Mouse (Mus musculus): Measurements from ENCODE around the gene Xlr3c. TPM values are rescaled to one million over a fixed set of nuclear protein-coding genes. Genes with fewer than 3 reads are reported as not detected.
"Not testable (repeated sequence)": the region's sequence is repeated elsewhere in the genome, so short reads cannot be mapped to it uniquely, and the experiment has no call there.

Xlr3c gene
- not detected in 2 replicates for polyA plus RNA-seq (2015; fragmentation: Nextera tagmentation; extraction: Ambion mirVana)

DNA sequence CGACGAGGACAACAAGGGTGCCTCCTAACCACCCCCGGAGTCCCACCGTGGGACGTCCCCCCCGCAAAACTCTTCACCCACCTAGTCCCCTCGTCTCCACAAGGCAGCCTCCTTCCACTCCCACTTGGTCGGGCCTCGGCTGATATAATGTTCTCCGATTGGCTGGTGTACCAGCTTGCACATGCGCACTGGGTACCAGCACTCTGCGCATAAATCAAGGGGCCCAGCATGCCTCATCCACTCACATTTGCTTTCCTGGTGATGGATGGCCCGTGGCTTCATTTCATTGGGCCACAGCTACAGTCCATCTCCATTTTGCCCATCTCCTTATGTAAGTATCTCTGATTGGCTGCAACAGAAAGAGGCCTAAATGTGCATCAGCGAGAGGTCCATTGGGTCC lies at the start of gene Xlr3c:
Gene Xlr3c (minus strand): TSS at position 121 of the 400 bp plus-strand sequence.
- H3K9ac ChIP-seq (replicated peaks); H3K4me3 ChIP-seq; H3K9me3 ChIP-seq; ATAC-seq (replicated peaks); H3K36me3 ChIP-seq; H3K27me3 ChIP-seq; H3K4me1 ChIP-seq; H3K4me2 ChIP-seq (replicated peaks); H3K27ac ChIP-seq (replicated peaks): not testable (repeated sequence)
- WGBS, result 91% methylated on average over 14 of the region's 14 CpGs

DNA sequence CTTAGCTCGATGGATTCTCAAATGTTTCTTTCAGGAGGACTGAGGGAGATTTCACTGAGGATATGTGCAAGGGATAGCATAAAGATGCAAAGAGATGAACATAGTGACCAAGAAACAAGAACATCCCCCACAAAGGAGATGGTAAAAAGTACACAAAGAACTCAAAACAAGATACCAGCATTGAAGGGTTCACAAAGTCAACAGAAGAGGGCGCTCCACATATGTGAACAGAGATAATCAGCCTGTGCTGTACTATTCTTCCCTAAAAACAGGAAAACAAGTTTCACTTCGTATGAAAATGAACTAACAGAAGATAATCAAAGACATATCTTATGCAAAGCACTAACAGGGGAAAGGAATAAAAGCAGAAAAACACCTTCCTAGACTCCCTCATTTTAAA lies 47.3 kb upstream of the Xlr3c start:
- H3K4me1 ChIP-seq, result no peaks in the 10 kb centered on the region
- H3K9ac ChIP-seq (replicated peaks), result no peak overlapping the region
- H3K27ac ChIP-seq (replicated peaks), result no peak overlapping the region
- no peak for ATAC-seq (replicated peaks)
- no peak overlapping the region for H3K4me3 ChIP-seq
- H3K27me3 ChIP-seq, result no peaks in the 10 kb centered on the region
- no peak overlapping the region for H3K4me2 ChIP-seq (replicated peaks)
- 47% methylated on average over 3 of the region's 3 CpGs for WGBS
- H3K36me3 ChIP-seq, result no peaks in the 10 kb centered on the region
- H3K9me3 ChIP-seq, result no peaks in the 10 kb centered on the region

DNA sequence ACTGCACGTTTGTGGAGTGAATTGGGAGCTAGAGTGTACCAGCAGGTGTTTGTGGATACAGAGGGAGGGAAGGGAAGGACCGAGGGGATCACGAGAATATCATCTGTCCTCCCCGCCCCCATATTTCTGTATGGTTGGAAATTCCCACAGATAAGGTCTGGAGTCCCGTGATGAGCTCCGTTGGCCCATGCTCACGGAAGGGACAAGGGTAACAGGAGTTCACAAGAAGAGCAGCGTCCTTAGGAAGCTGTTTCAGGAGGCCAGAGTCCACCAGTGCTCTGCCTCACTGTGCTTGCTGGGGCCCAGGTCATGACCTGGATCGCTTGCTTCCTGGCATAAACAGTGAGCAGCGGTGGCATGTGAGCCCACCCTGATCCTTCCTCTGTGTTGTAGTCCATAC lies 30.6 kb upstream of the Xlr3c start:
- H3K4me3 ChIP-seq; H3K4me2 ChIP-seq (replicated peaks); H3K9ac ChIP-seq (replicated peaks); H3K27me3 ChIP-seq; H3K27ac ChIP-seq (replicated peaks); H3K9me3 ChIP-seq; ATAC-seq (replicated peaks); H3K36me3 ChIP-seq; H3K4me1 ChIP-seq: not testable (repeated sequence)
- WGBS, result 81% methylated on average over 9 of the region's 10 CpGs

DNA sequence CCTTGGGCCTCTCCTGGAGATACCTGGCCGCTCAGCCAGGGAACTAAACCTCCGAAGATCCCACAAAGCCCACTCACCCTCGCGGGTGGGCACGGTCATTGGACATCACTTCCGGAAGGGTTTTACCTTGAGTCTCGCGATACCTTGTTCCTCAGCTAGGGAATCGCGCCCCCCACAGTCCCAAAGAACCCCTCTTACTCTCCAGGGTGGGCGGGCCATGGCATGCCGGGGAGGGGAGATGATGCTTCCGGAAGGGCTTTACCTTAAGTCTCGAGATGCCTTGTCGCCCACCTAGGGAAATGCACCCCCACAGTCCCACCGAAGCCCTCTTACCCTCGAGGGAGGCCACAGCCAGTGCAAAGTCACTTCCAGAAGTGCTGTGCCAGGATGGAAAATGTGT lies 27.7 kb upstream of the Xlr3c start, which contains the start of the genes Xlr5a and Xlr5c:
Gene Xlr5a (minus strand): TSS at position 101 of the 400 bp plus-strand sequence.
Gene Xlr5c (minus strand): TSS at position 101 of the 400 bp plus-strand sequence.
- 93% methylated on average over 15 of the region's 17 CpGs for WGBS
- H3K9me3 ChIP-seq; H3K4me3 ChIP-seq; H3K36me3 ChIP-seq; H3K9ac ChIP-seq (replicated peaks); H3K4me2 ChIP-seq (replicated peaks); ATAC-seq (replicated peaks); H3K27ac ChIP-seq (replicated peaks); H3K4me1 ChIP-seq; H3K27me3 ChIP-seq: not testable (repeated sequence)

DNA sequence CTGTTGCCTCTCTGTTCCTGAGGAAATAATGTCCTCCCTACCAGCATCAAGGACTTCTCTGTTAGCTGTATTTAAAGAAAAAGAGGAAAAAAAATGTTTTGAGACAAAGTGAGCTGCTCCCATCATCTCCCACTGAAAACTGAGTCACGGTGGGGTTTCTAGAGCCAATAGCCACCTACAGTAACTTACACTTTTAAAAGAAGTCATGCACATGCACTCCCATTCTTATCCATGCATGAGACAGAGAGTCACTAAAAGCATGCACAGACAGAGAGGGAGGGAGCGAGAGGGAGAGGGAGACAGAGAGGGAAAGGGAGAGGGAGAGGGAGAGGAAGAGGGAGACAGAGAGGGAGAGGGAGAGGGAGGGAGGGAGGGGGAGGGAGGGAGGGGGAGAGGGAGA lies 2.8 kb downstream of the Xlr3c start:
- H3K36me3 ChIP-seq; ATAC-seq (replicated peaks); H3K27ac ChIP-seq (replicated peaks); H3K9ac ChIP-seq (replicated peaks); H3K4me1 ChIP-seq; H3K27me3 ChIP-seq; H3K4me3 ChIP-seq; H3K4me2 ChIP-seq (replicated peaks); H3K9me3 ChIP-seq: not testable (repeated sequence)
- WGBS, result 88% methylated on average over 1 of the region's 2 CpGs

DNA sequence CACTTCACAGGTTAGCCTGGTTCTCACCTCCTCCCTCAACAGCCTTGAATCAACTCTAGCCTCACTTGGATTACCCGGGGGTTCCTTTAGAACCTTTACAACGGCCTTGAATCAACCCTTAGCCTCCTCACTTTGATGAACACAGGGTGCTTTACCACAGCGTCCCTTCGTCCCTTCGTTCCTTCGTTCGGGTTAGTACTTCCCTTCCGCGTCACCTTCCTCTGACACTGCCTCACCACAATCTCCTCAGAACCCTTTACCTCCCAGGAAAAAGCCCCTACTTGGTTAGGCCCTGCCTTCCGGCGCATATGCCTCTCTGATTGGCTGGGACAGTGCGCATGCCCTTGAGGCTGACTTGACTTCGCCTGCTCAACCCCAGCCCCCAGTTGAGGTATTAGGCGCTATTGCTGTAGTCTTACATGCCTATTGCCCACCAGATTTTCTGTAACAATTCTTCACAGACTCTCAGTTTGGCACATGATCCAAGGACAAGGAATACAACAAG lies 22.3 kb downstream of the Xlr3c start, which contains the start of gene Xlr4c:
Gene Xlr4c (minus strand): TSS at position 310 of the 505 bp plus-strand sequence.
- H3K4me2 ChIP-seq (replicated peaks); H3K4me1 ChIP-seq; H3K9me3 ChIP-seq; ATAC-seq (replicated peaks); H3K27ac ChIP-seq (replicated peaks); H3K36me3 ChIP-seq; H3K9ac ChIP-seq (replicated peaks); H3K4me3 ChIP-seq; H3K27me3 ChIP-seq: not testable (repeated sequence)
- WGBS, result 91% methylated on average over 14 of the region's 14 CpGs

DNA sequence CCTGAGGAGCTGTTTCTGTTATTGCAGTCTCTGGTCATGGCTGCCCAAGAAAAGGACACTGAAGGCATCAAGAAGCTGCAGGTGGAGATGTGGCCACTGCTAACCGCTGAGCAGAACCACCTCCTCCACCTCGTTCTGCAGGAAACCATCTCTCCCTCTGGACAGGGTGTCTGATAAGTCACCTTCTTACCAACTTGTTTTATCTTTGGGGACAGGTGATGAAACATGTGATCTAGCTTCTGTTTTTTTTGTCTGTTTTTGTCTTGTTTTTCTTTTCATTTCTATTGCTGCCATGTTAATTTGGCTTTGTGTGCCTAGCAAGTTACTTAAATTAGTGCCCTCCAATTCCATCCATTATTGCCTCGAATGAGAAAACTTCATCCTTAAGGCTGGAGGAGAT lies 35.9 kb downstream of the Xlr3c start:
- H3K4me2 ChIP-seq (replicated peaks), result peak overlapping the region; percentile 65
- peak overlapping the region; percentile 67 for H3K4me3 ChIP-seq
- H3K4me1 ChIP-seq, result no peaks in the 10 kb centered on the region
- 27% methylated on average over 3 of the region's 3 CpGs for WGBS
- H3K36me3 ChIP-seq, result no peaks in the 10 kb centered on the region
- no peaks in the 10 kb centered on the region for H3K27me3 ChIP-seq
- peak overlapping the region; percentile 75 for H3K9ac ChIP-seq (replicated peaks)
- H3K27ac ChIP-seq (replicated peaks), result peak overlapping the region; percentile 97
- no peaks in the 10 kb centered on the region for H3K9me3 ChIP-seq
- no peak for ATAC-seq (replicated peaks)

DNA sequence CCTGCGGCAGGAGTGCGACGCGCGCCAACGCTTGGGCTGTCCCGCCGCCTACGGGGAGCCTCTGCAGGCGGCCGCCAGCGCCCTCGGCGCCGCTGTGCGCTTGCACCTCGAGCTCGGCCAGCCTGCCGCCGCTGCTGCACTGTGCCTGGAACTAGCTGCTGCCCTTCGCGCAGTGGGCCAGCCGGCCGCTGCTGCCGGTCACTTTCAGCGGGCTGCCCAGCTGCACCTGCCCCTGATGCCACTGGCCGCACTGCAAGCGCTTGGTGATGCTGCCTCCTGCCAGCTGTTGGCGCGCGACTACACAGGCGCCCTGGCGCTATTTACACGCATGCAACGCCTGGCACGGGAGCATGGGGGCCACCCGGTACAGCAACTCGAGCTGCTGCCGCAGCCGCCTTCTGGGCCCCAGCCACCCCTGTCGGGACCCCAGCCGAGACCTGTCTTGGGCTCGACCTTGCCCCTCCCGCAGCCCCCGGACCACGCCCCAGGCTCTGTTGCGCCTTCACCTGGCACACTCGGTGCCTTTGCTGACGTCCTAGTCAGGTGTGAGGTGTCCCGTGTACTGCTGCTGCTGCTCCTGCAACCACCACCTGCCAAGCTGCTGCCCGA lies 36.5 kb downstream of the Xlr3c start:
- Histone ChIP-seq H3K36me3 (no peaks in the 10 kb centered on the region), H3K9me3 (no peaks in the 10 kb centered on the region), H3K27me3 (no peaks in the 10 kb centered on the region), H3K9ac (replicated peaks) (peak overlapping the region; percentile 75), H3K27ac (replicated peaks) (peak overlapping the region; percentile 97), H3K4me3 (peak overlapping the region; percentile 67), H3K4me2 (replicated peaks) (peak overlapping the region; percentile 65), H3K4me1 (no peaks in the 10 kb centered on the region)
- peak; percentile 66 for ATAC-seq (replicated peaks)
- WGBS, result 29% methylated on average over 50 of the region's 51 CpGs

DNA sequence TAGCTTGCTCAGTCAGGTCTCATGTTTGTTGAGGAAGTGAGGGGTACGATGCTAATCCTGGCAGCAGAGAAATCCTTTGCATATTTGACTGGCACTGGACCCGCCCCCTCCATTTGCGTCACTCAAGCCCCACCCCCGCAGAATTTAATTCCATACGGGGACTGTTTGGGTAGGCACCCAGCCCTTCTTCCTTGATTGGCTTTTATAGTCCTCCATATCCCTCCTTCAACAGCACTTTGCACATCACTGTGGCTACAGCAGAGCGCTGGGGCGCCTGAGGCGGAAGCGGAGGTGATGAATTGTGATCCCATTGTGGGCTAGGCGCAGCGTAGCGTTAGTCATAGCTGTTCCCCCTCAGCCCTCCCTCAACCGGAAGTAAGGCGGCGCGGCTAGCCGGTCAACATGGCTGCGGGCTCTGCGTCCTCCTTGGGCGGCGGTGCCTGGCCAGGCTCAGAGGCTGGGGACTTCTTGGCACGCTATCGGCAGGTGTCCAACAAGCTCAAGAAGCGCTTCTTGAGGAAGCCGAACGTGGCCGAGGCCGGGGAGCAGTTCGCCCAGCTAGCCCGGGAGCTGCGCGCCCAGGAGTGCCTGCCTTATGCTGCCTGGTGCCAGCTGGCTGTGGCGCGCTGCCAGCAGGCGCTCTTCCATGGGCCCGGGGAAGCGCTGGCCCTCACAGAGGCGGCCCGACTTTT lies 37.1 kb downstream of the Xlr3c start, which contains the start of gene F8a:
Gene F8a (plus strand): TSS at position 378 of the 692 bp plus-strand sequence.
- H3K4me3 ChIP-seq, result peak within 1 kb of the TSS; percentile 67
- no peaks in the 10 kb centered on the region for H3K4me1 ChIP-seq
- H3K9me3 ChIP-seq, result no peaks in the 10 kb centered on the region
- peak within 1 kb of the TSS; percentile 75 for H3K9ac ChIP-seq (replicated peaks)
- H3K36me3 ChIP-seq, result no peaks in the 10 kb centered on the region
- H3K4me2 ChIP-seq (replicated peaks), result peak within 1 kb of the TSS; percentile 65
- peak within 1 kb of the TSS; percentile 97 for H3K27ac ChIP-seq (replicated peaks)
- ATAC-seq (replicated peaks), result peak; percentile 97
- H3K27me3 ChIP-seq, result no peaks in the 10 kb centered on the region
- WGBS, result 24% methylated on average over 36 of the region's 39 CpGs

DNA sequence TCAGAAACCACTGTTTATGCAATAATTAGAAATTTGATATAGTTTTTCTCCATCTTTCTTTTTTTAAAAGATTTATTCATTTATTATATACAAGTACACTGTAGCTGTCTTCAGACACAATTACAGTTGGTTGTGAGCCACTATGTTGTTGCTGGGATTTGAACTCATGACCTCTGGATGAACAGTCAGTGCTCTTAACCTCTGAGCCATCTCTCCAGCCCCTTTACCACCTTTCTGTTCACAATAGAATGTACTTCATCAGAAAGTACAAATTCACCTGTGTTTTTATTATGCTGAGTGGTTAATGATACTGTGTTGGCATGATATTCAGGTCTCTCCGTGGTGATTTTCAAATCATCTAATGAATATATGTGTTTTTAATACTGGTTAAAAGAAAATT lies 39.8 kb downstream of the Xlr3c start:
- Histone ChIP-seq H3K9me3 (no peaks in the 10 kb centered on the region), H3K27ac (replicated peaks) (no peak overlapping the region), H3K4me1 (no peaks in the 10 kb centered on the region), H3K36me3 (no peaks in the 10 kb centered on the region), H3K4me2 (replicated peaks) (no peak overlapping the region), H3K9ac (replicated peaks) (no peak overlapping the region), H3K27me3 (no peaks in the 10 kb centered on the region), H3K4me3 (no peak overlapping the region)
- no peak for ATAC-seq (replicated peaks)
- 37% methylated on average over 1 of the region's 1 CpGs for WGBS

DNA sequence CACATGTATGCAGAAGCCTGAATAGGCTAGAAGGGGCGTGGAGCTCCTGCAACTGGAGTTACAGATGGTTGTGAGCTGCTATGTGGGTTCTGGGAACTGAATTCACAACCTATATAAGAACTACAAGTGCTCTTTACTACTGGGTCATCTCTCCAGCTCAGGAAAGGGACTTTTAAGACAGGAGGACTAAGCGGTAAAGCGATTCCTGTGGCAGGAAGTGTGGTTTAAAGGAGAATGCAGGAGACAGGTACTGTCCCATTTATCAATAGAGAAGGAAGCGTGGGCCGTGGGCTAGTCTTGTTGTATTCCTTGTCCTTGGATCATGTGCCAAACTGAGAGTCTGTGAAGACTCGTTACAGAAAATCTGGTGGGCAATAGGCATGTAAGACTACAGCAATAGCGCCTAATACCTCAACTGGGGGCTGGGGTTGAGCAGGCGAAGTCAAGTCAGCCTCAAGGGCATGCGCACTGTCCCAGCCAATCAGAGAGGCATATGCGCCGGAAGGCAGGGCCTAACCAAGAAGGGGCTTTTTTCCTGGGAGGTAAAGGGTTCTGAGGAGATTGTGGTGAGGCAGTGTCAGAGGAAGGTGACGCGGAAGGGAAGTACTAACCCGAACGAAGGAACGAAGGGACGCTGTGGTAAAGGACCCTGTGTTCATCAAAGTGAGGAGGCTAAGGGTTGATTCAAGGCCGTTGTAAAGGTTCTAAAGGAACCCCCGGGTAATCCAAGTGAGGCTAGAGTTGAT lies 51.2 kb downstream of the Xlr3c start, which contains the start of gene Xlr4b:
Gene Xlr4b (plus strand): TSS at position 515 of the 746 bp plus-strand sequence.
- WGBS, result 82% methylated on average over 19 of the region's 19 CpGs
- H3K4me3 ChIP-seq, H3K36me3 ChIP-seq: not testable (repeated sequence)

More for the DNA sequence above, 51.2 kb downstream of the Xlr3c start, which contains the start of gene Xlr4b:
- H3K9ac ChIP-seq (replicated peaks); H3K4me1 ChIP-seq; H3K27ac ChIP-seq (replicated peaks); ATAC-seq (replicated peaks); H3K9me3 ChIP-seq; H3K4me2 ChIP-seq (replicated peaks); H3K27me3 ChIP-seq: not testable (repeated sequence)

Measured in forebrain, embryonic 15.5 days (tissue).